Mouse (Mus musculus) neural tube, embryonic 14.5 days (tissue): ENCODE data around the gene Trappc2l. TPM values are rescaled to one million over a fixed set of nuclear protein-coding genes. Genes with fewer than 3 reads are reported as not detected.

Experiments
- ATAC-seq: fragments of 200-750 bp; cut with Nextera tagmentation; 2 replicates; pipeline ENCODE4 v1.8.0; 2017; ENCODE audit warnings: low read depth, mild to moderate bottlenecking, moderate TSS enrichment, moderate library complexity
- H3K27ac ChIP-seq: fragments of 300-500 bp; sonication (generic); 2 replicates; pipeline ENCODE4 v1.5.1; 2014; ENCODE audit warnings: low read depth, mild to moderate bottlenecking, control low read depth, low read length, moderate library complexity, mixed read lengths
- H3K27me3 ChIP-seq: fragments of 300-500 bp; sonication (generic); 2 replicates; pipeline ENCODE4 v1.6.1; 2014; ENCODE audit warnings: low read length; ENCODE audit not compliant: control insufficient read depth, insufficient read depth
- H3K36me3 ChIP-seq: fragments of 300-500 bp; sonication (generic); 2 replicates; pipeline ENCODE4 v1.6.1; 2014; ENCODE audit warnings: low read length, mixed read lengths; ENCODE audit not compliant: control insufficient read depth, insufficient read depth
- H3K4me1 ChIP-seq: fragments of 300-500 bp; sonication (generic); 2 replicates; pipeline ENCODE4 v1.6.1; 2014; ENCODE audit warnings: low read length; ENCODE audit not compliant: control insufficient read depth, insufficient read depth
- H3K4me2 ChIP-seq: fragments of 300-500 bp; sonication (generic); 2 replicates; pipeline ENCODE4 v1.6.1; 2014; ENCODE audit warnings: mild to moderate bottlenecking, low read depth, low read length, control low read depth
- H3K4me3 ChIP-seq: fragments of 300-500 bp; sonication (generic); 2 replicates; pipeline ENCODE4 v1.5.1; 2014; ENCODE audit warnings: low read depth, low read length, control low read depth, mixed read lengths
- H3K9ac ChIP-seq: fragments of 300-500 bp; sonication (generic); replicated peaks from 2 replicates; pipeline ENCODE4 v1.6.1; 2014; ENCODE audit warnings: low read depth, mild to moderate bottlenecking, control low read depth, low read length, mixed read lengths
- H3K9me3 ChIP-seq: fragments of 300-500 bp; sonication (generic); 2 replicates; pipeline ENCODE4 v1.6.1; 2016; ENCODE audit warnings: low read length; ENCODE audit not compliant: control insufficient read depth
- WGBS: fragments of 180-500 bp; shearing (Covaris S2); extraction: QIAGEN DNeasy Blood & Tissue Kit; methylation state at CpG from one replicate; pipeline ENCODE4 v1.1.7; 2014; 5-methylcytosine and 5-hydroxymethylcytosine counted together
- polyA plus RNA-seq: library from polyadenylated mRNA; unstranded; fragments of >200 nt; fragmentation: Nextera tagmentation; extraction: Ambion mirVana; gene quantifications from 2 replicates; pipeline ENCODE4 v1.2.1, GENCODE M21; 2014

The Trappc2l gene
- polyA plus RNA-seq, 1 experiment from 2014 or later, result 150 TPM

- peak; percentile 63; the same call in 1 of the 2 replicates for ATAC-seq
- Histone ChIP-seq H3K4me1 (0 out of 2 replicates have a peak, but pooled peaks cover 4% of the 10 kb centered on the region), H3K27ac (no peak overlapping the region), H3K9ac (no peak overlapping the region), H3K36me3 (peaks cover 38% of the 10 kb centered on the region), H3K27me3 (no peaks in the 10 kb centered on the region), H3K9me3 (no peaks in the 10 kb centered on the region), H3K4me2 (no peak overlapping the region), H3K4me3 (no peak overlapping the region)
- 44% methylated on average over 16 of the region's 16 CpGs for WGBS
These were observed 28.2 kb downstream of the Trappc2l start for GRCm38 (mm10) chr8:122639521-122640248.

- Histone ChIP-seq H3K36me3 (peaks cover 28% of the 10 kb centered on the region), H3K27ac (no peak overlapping the region), H3K4me1 (0 out of 2 replicates have a peak, but pooled peaks cover 4% of the 10 kb centered on the region), H3K27me3 (no peaks in the 10 kb centered on the region), H3K9ac (no peak overlapping the region), H3K9me3 (no peaks in the 10 kb centered on the region), H3K4me3 (no peak overlapping the region), H3K4me2 (no peak overlapping the region)
- WGBS, result 81% methylated on average over 4 of the region's 4 CpGs
- ATAC-seq, result no peak
These were observed 29.4 kb downstream of the Trappc2l start for GRCm38 (mm10) chr8:122640825-122641224.

GRCm38 (mm10) chr8:122641406-122641805, 30.0 kb downstream of the Trappc2l start:
- Histone ChIP-seq H3K27me3 (no peaks in the 10 kb centered on the region), H3K4me1 (0 out of 2 replicates have a peak, but pooled peaks cover 4% of the 10 kb centered on the region), H3K4me3 (no peak overlapping the region), H3K9me3 (no peaks in the 10 kb centered on the region), H3K4me2 (no peak overlapping the region), H3K36me3 (peaks cover 31% of the 10 kb centered on the region), H3K27ac (no peak overlapping the region), H3K9ac (no peak overlapping the region)
- WGBS, result 86% methylated on average over 15 of the region's 15 CpGs
- no peak for ATAC-seq

- 63% methylated on average over 9 of the region's 9 CpGs for WGBS
- no peak for ATAC-seq
These were observed 30.6 kb downstream of the Trappc2l start for GRCm38 (mm10) chr8:122642071-122642470.

GRCm38 (mm10) chr8:122644175-122644954, 32.9 kb downstream of the Trappc2l start:
- Histone ChIP-seq H3K4me3 (no peak overlapping the region), H3K4me1 (no peaks in the 10 kb centered on the region), H3K36me3 (peaks cover 29% of the 10 kb centered on the region), H3K4me2 (no peak overlapping the region), H3K27ac (no peak overlapping the region), H3K9ac (no peak overlapping the region), H3K9me3 (no peaks in the 10 kb centered on the region), H3K27me3 (no peaks in the 10 kb centered on the region)
- ATAC-seq, result no peak
- WGBS, result 79% methylated on average over 6 of the region's 6 CpGs

More at GRCm38 (mm10) chr8:122642071-122642470, 30.6 kb downstream of the Trappc2l start:
- Histone ChIP-seq H3K36me3 (peaks cover 36% of the 10 kb centered on the region), H3K4me2 (no peak overlapping the region), H3K27ac (no peak overlapping the region), H3K4me3 (no peak overlapping the region), H3K4me1 (0 out of 2 replicates have a peak, but pooled peaks cover 4% of the 10 kb centered on the region), H3K9ac (no peak overlapping the region), H3K9me3 (no peaks in the 10 kb centered on the region), H3K27me3 (no peaks in the 10 kb centered on the region)

GRCm38 (mm10) chr8:122646337-122646736, 34.9 kb downstream of the Trappc2l start:
- no peak overlapping the region for H3K9ac ChIP-seq
- H3K27me3 ChIP-seq, result no peaks in the 10 kb centered on the region
- H3K4me2 ChIP-seq, result no peak overlapping the region
- ATAC-seq, result no peak
- H3K4me3 ChIP-seq, result no peak overlapping the region
- H3K36me3 ChIP-seq, result peaks cover 36% of the 10 kb centered on the region
- H3K4me1 ChIP-seq, result no peaks in the 10 kb centered on the region
- no peaks in the 10 kb centered on the region for H3K9me3 ChIP-seq
- 89% methylated on average over 16 of the region's 16 CpGs for WGBS
- H3K27ac ChIP-seq, result no peak overlapping the region

GRCm38 (mm10) chr8:122648192-122648970, 36.9 kb downstream of the Trappc2l start:
- ATAC-seq, result no peak
- Histone ChIP-seq H3K36me3 (peaks cover 27% of the 10 kb centered on the region), H3K4me2 (no peak overlapping the region), H3K4me1 (peaks cover 7% of the 10 kb centered on the region; the same call in 1 of the 2 replicates), H3K27me3 (no peaks in the 10 kb centered on the region), H3K27ac (no peak overlapping the region), H3K9me3 (no peaks in the 10 kb centered on the region), H3K9ac (no peak overlapping the region), H3K4me3 (no peak overlapping the region)
- 81% methylated on average over 15 of the region's 15 CpGs for WGBS

- H3K9me3 ChIP-seq, result no peaks in the 10 kb centered on the region
- H3K4me1 ChIP-seq, result peaks cover 14% of the 10 kb centered on the region; the same call in 1 of the 2 replicates
- no peak overlapping the region for H3K27ac ChIP-seq
- H3K4me2 ChIP-seq, result no peak overlapping the region
- no peaks in the 10 kb centered on the region for H3K27me3 ChIP-seq
- H3K9ac ChIP-seq, result no peak overlapping the region
- ATAC-seq, result peak; percentile 34; the same call in 1 of the 2 replicates
- H3K36me3 ChIP-seq, result peaks cover 21% of the 10 kb centered on the region; the same call in 1 of the 2 replicates
- no peak overlapping the region for H3K4me3 ChIP-seq
- 57% methylated on average over 16 of the region's 16 CpGs for WGBS
These were observed 40.0 kb downstream of the Trappc2l start for GRCm38 (mm10) chr8:122651326-122651921.
